Mouse (Mus musculus) left cerebral cortex, adult 9 months (tissue): ENCODE results near the gene Necap1.

Experiments used
- DNase-seq, 2 experiments: peaks; one replicate each; pipeline ENCODE4 v3.0.0; 2022; ENCODE audit warnings: low spot score in 2 of 2

Gene Necap1

DNA sequence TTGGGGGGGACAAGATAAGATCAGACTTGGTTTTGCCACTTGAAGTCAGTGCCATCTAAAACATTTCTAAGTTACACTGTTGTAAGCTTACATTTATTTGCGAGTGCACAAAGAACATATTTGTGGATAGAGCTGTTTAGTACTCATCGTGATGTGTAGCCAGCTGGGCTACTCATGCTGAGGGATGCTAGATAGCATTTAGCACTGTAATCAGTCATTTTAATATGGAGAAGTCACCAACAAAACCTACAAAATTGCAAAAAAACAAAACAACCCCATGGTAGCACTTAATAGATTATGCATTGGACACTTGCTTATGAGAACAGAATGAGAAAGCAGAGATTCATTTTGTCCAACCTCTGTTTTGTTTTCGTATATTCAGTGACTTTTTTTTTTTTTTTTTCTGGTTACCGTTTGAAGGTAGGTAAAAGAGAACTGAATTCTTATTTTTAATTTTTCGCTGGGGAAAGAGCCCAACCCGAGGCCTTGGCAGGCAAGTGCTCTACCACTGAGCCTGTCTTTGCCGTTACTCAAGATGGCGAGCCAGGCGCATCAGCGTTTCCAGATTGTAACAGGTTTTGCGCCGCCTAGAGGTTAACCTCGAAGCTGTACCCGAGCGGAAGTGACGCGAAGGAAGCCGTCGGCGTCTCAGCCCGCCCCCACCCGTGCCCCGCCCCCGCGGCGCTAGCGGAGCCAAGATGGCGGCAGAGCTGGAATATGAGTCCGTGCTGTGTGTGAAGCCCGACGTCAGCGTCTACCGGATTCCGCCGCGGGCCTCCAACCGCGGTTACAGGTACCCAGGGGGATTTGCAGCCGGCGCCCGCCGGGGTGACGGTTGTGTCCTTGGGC lies at the start of gene Necap1:
TSS of gene Necap1 (plus strand) at position 604 of the 849 bp plus-strand sequence.
- DNase-seq: peak; percentile 92 to 99

DNA sequence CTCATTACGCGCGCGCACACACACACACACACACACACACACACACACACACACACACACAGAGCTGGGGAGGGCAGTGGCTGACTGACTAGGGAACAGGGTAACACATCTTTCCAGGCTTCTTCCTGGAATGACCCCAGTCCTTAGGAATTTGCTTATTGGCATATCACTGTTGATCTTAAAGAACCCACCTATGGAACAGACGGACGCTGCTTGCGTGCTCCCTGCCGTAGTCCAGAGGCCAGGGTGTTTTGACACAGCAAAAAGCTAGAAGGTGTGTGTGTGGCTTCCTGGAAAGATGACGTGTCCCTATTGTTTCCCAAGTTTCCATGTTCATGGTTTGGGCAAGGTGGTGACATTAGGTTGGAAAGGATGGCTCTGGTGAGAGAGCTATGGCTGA lies 49.1 kb upstream of the Necap1 start:
- no peak for DNase-seq

GRCm38 (mm10) chr6:122825923-122826742 lies 48.1 kb upstream of the Necap1 start:
- peak; percentile 83 to 92 for DNase-seq

DNA sequence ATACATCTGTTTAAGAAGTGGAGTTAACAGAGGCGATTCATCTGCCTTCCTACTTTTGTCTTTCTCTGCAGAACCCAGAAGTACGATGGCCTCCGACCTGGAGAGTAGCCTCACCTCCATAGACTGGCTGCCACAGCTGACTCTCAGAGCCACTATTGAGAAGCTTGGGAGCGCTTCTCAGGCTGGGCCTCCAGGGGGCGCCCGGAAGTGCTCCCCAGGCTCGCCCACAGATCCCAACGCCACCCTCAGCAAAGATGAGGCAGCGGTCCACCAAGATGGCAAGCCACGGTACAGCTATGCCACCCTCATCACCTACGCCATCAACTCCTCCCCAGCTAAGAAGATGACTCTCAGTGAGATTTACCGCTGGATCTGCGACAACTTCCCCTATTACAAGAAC lies 46.2 kb upstream of the Necap1 start:
- no peak for DNase-seq

GRCm38 (mm10) chr6:122832880-122833279 lies 41.4 kb upstream of the Necap1 start:
- DNase-seq: no peak

- DNase-seq: no peak
These were observed 39.9 kb upstream of the Necap1 start for GRCm38 (mm10) chr6:122834365-122834764.

GRCm38 (mm10) chr6:122836974-122837373 lies 37.3 kb upstream of the Necap1 start:
- no peak for DNase-seq

- no peak for DNase-seq
These were observed 36.7 kb upstream of the Necap1 start for GRCm38 (mm10) chr6:122837539-122837938.

GRCm38 (mm10) chr6:122843759-122844158 lies 30.5 kb upstream of the Necap1 start:
- no peak for DNase-seq

DNA sequence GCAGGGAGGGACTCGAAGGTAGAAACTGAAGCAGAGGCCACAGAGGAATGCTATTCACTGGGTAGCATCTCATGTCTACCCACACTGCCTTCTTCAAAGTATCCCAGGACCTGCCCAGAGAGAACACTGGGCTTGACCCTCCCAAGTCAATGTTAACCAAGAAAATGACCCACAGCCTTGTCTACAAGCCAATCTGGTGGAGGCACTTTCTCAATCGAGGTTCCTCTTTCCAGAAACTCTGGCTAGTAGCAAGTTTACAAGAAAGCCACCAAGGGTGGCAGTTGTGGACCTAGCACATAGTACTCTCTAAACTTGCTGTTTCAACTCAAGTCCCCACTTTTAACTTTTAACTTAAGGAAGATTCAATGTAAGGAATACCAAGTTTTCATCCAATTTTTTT lies 21.6 kb upstream of the Necap1 start:
- no peak for DNase-seq

GRCm38 (mm10) chr6:122854552-122854951 lies 19.7 kb upstream of the Necap1 start:
- DNase-seq: no peak

- no peak for DNase-seq
These were observed 18.3 kb upstream of the Necap1 start, which contains the start of gene C3ar1 for GRCm38 (mm10) chr6:122855955-122856354. TSS of gene C3ar1 (minus strand) at chr6:122856161.

GRCm38 (mm10) chr6:122862434-122862833 lies 11.8 kb upstream of the Necap1 start:
- no peak for DNase-seq

- no peak for DNase-seq
These were observed 11.4 kb upstream of the Necap1 start for GRCm38 (mm10) chr6:122862871-122863270.

- DNase-seq: no peak
These were observed 6.4 kb upstream of the Necap1 start for GRCm38 (mm10) chr6:122867914-122868313.

DNA sequence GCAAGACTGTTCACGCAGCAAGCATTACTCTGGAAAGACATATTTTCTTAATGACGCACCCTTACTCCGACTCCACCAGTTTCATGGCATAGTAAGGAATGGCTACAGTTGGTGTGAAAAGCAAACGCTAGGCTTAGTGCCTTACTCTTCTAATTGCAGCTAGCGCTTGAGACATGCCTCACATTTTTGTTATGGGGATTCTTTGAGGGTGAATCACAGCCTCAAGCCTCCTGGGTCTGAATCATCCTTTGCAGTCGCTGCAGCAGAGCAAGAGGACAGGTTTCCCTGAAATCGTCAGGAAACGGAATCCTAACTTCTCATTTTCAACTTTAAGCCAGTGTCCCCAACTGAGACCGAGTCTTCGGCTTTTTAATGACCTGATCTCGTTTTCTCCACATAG lies 4.4 kb upstream of the Necap1 start:
- DNase-seq: no peak

- DNase-seq: no peak
These were observed 1.5 kb upstream of the Necap1 start for GRCm38 (mm10) chr6:122872800-122873199.

- DNase-seq: no peak
These were observed 581 bp downstream of the Necap1 start for GRCm38 (mm10) chr6:122874720-122875389.

GRCm38 (mm10) chr6:122879141-122879735 lies 5.0 kb downstream of the Necap1 start:
- DNase-seq: no peak

DNA sequence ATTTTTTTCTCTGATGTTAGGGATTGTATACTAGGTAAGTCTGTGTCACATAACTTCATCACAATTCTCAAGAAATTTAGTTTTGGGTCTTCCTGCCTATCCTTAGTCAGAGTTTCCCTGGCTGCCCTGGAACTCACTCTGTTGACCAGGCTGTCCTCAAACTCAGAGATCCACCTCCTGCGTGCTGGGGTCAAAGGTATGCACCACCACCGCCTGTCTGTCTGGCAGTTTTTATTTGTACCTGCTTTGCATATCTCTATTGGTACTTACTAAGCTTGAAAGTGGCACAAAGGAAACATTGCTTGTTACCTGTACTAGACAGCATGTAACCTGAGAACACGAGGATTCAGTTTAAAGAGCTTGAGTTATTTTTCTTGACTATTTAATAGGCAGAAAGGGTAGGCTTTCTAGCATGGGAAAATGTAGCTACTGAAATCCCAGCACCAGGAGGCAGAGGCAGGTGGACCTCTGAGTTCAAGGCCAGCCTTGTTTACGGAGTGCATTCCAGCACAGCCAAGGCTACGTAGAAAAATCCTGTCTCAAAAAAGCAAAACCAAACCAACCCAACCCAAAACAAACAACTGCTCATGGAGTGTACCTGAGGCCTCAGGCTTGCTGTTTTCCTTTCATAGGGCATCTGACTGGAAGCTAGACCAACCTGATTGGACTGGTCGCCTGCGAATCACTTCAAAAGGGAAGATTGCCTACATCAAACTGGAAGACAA lies 5.7 kb downstream of the Necap1 start:
- no peak for DNase-seq

GRCm38 (mm10) chr6:122881287-122881686 lies 7.0 kb downstream of the Necap1 start:
- DNase-seq: no peak
